14 mouse cellular contexts compared by ENCODE assay signal in the genomic region with DNA sequence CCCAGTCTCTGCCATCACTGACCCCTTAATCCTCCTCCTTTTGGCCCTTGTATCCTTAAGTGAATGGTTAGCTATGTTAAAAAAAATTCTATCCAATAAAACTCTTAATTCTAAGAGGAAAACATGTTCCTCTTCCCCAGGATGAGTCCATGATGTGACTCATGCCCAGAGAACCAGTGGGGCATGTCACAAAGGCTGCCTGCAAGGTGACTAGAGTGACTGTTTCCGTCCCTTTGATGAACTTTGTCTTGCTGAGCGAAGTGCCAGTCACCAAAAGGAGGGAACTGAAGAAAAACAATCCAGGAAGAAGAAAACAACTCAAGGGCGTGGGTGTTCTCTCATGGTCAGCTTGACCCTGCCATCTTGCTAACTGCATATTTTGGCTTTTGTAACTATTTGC.
"Had no signal": no experiment of that assay in that cellular context is flagged by ENCODE, and none has a peak within 500 bp of the region (broad histone marks: within the 10 kb centered on the region; RNA-seq: fewer than 3 reads in every experiment).

No protein-coding gene starts in this region.

- ATAC-seq: midbrain, embryonic 15.5 days had no signal

- DNase-seq: kidney, adult 8-10 months; layer of hippocampus, postnatal 36 days; liver, embryonic 13.5 days; lung, adult 2 months; lung, postnatal 14 days; lung, postnatal 4 days; retina, postnatal 1 day; right cerebral cortex, postnatal 25 days; spleen, adult 18-20 months; thymus, postnatal 25 days had no signal

- H3K27me3 ChIP-seq: midbrain, embryonic 12.5 days; midbrain, embryonic 15.5 days; neural tube, embryonic 13.5 days; stomach, embryonic 15.5 days had no signal
